Mouse (Mus musculus) embryonic facial prominence, embryonic 14.5 days (tissue): Measurements from ENCODE around the gene Gm973. TPM values are rescaled to one million over a fixed set of nuclear protein-coding genes. Genes with fewer than 3 reads are reported as not detected.

Source experiments
- ATAC-seq: fragments of 200-750 bp; cut with Nextera tagmentation; 2 replicates; pipeline ENCODE4 v1.8.0; 2017; ENCODE audit warnings: low read depth, moderate number of reproducible peaks, moderate TSS enrichment
- DNase-seq: peaks from one replicate; pipeline ENCODE4 v3.0.0-alpha.2; 2015; ENCODE audit warnings: low spot score
- H3K27ac ChIP-seq: fragments of 300-500 bp; sonication (generic); replicated peaks from 2 replicates; pipeline ENCODE4 v1.5.1; 2014; ENCODE audit warnings: low read depth, mild to moderate bottlenecking, low read length, moderate library complexity
- H3K27me3 ChIP-seq: fragments of 300-500 bp; sonication (generic); replicated peaks from 2 replicates; pipeline ENCODE4 v1.6.1; 2014; ENCODE audit warnings: low read length; ENCODE audit not compliant: control insufficient read depth, insufficient read depth
- H3K36me3 ChIP-seq: fragments of 300-500 bp; sonication (generic); 2 replicates; pipeline ENCODE4 v1.6.1; 2014; ENCODE audit warnings: low read length, mixed read lengths; ENCODE audit not compliant: control insufficient read depth, insufficient read depth
- H3K4me1 ChIP-seq: fragments of 300-500 bp; sonication (generic); 2 replicates; pipeline ENCODE4 v1.6.1; 2014; ENCODE audit warnings: antibody characterized with exemption, low read length; ENCODE audit not compliant: control insufficient read depth, insufficient read depth
- H3K4me2 ChIP-seq: fragments of 300-500 bp; sonication (generic); 2 replicates; pipeline ENCODE4 v1.6.1; 2014; ENCODE audit warnings: low read depth, mild to moderate bottlenecking, low read length, moderate library complexity, mixed read lengths
- H3K4me3 ChIP-seq: fragments of 300-500 bp; sonication (generic); 2 replicates; pipeline ENCODE4 v1.5.1; 2014; ENCODE audit warnings: low read depth, mild to moderate bottlenecking, low read length
- H3K9ac ChIP-seq: fragments of 300-500 bp; sonication (generic); 2 replicates; pipeline ENCODE4 v1.6.1; 2014; ENCODE audit warnings: low read depth, mild to moderate bottlenecking, low read length, moderate library complexity, mixed read lengths
- H3K9me3 ChIP-seq: fragments of 300-500 bp; sonication (generic); 2 replicates; pipeline ENCODE4 v1.6.1; 2016; ENCODE audit warnings: low read length; ENCODE audit not compliant: control insufficient read depth
- WGBS: fragments of 180-500 bp; shearing (Covaris S2); extraction: QIAGEN DNeasy Blood & Tissue Kit; methylation state at CpG from one replicate; pipeline ENCODE4 v1.1.7; 2014; 5-methylcytosine and 5-hydroxymethylcytosine counted together
- polyA plus RNA-seq: library from polyadenylated mRNA; unstranded; fragments of >200 nt; fragmentation: Nextera tagmentation; extraction: Ambion mirVana; gene quantifications from 2 replicates; pipeline ENCODE4 v1.2.1, GENCODE M21; 2014

Gene Gm973
- 1.6 and 5.9 TPM in 2 replicates for polyA plus RNA-seq

GRCm38 (mm10) chr1:59516026-59516917 is at the start of gene Gm973:
Gm973 (plus strand) TSS chr1:59516264.
- H3K27me3 ChIP-seq = no peaks in the 10 kb centered on the region
- H3K4me3 ChIP-seq = peak within 1 kb of the TSS; percentile 32
- peak within 1 kb of the TSS; percentile 62 for H3K9ac ChIP-seq
- H3K27ac ChIP-seq = peak within 1 kb of the TSS; percentile 96
- ATAC-seq (peak; percentile 96), DNase-seq (peak; percentile 97)
- peaks cover 36% of the 10 kb centered on the region for H3K4me1 ChIP-seq
- H3K4me2 ChIP-seq = peak within 1 kb of the TSS; percentile 63
- 7% methylated on average over 25 of the region's 25 CpGs for WGBS
- no peaks in the 10 kb centered on the region for H3K36me3 ChIP-seq
- H3K9me3 ChIP-seq = no peaks in the 10 kb centered on the region

GRCm38 (mm10) chr1:59469170-59469569 is 46.9 kb upstream of the Gm973 start:
- DNase-seq (no peak), ATAC-seq (no peak)
- H3K27me3 ChIP-seq = no peaks in the 10 kb centered on the region
- no peak overlapping the region for H3K4me2 ChIP-seq
- no peaks in the 10 kb centered on the region for H3K36me3 ChIP-seq
- no peak overlapping the region for H3K4me3 ChIP-seq
- no peaks in the 10 kb centered on the region for H3K9me3 ChIP-seq
- H3K4me1 ChIP-seq = peaks cover 27% of the 10 kb centered on the region
- no peak overlapping the region for H3K9ac ChIP-seq
- 43% methylated on average over 4 of the region's 4 CpGs for WGBS
- H3K27ac ChIP-seq = no peak overlapping the region

- Histone ChIP-seq H3K36me3 (no peaks in the 10 kb centered on the region), H3K9me3 (no peaks in the 10 kb centered on the region), H3K4me2 (no peak overlapping the region), H3K4me3 (no peak overlapping the region), H3K4me1 (peaks cover 22% of the 10 kb centered on the region), H3K9ac (no peak overlapping the region), H3K27ac (no peak overlapping the region), H3K27me3 (no peaks in the 10 kb centered on the region)
- 55% methylated on average over 4 of the region's 4 CpGs for WGBS
- ATAC-seq (no peak), DNase-seq (no peak)
These were observed 45.3 kb upstream of the Gm973 start for GRCm38 (mm10) chr1:59470766-59471165.

- Histone ChIP-seq H3K27me3 (no peaks in the 10 kb centered on the region), H3K36me3 (no peaks in the 10 kb centered on the region), H3K4me3 (no peak overlapping the region), H3K9ac (no peak overlapping the region), H3K4me1 (peaks cover 20% of the 10 kb centered on the region), H3K27ac (no peak overlapping the region), H3K9me3 (no peaks in the 10 kb centered on the region), H3K4me2 (0 out of 2 replicates have a peak overlapping the region, but pooled peaks have one; percentile 7)
- DNase-seq = no peak
- no peak for ATAC-seq
- 16% methylated on average over 9 of the region's 11 CpGs for WGBS
These were observed 43.5 kb upstream of the Gm973 start for GRCm38 (mm10) chr1:59472368-59473180.

- Histone ChIP-seq H3K27ac (no peak overlapping the region), H3K4me2 (no peak overlapping the region), H3K36me3 (no peaks in the 10 kb centered on the region), H3K4me1 (peaks cover 20% of the 10 kb centered on the region), H3K27me3 (no peaks in the 10 kb centered on the region), H3K9ac (no peak overlapping the region), H3K9me3 (no peaks in the 10 kb centered on the region), H3K4me3 (no peak overlapping the region)
- WGBS = 16% methylated on average over 4 of the region's 4 CpGs
- ATAC-seq (no peak), DNase-seq (no peak)
These were observed 42.9 kb upstream of the Gm973 start for GRCm38 (mm10) chr1:59473181-59473555.

GRCm38 (mm10) chr1:59475618-59476017 is 40.4 kb upstream of the Gm973 start:
- no peak overlapping the region for H3K27ac ChIP-seq
- H3K4me1 ChIP-seq = peaks cover 29% of the 10 kb centered on the region
- no peak overlapping the region for H3K4me3 ChIP-seq
- H3K36me3 ChIP-seq = no peaks in the 10 kb centered on the region
- ATAC-seq = no peak
- DNase-seq = no peak
- no peaks in the 10 kb centered on the region for H3K27me3 ChIP-seq
- no peaks in the 10 kb centered on the region for H3K9me3 ChIP-seq
- whole genome bisulfite sequencing = 31% methylated on average over 2 of the region's 2 CpGs
- no peak overlapping the region for H3K9ac ChIP-seq
- H3K4me2 ChIP-seq = no peak overlapping the region

GRCm38 (mm10) chr1:59478911-59479310 is 37.2 kb upstream of the Gm973 start:
- H3K4me2 ChIP-seq = no peak overlapping the region
- DNase-seq (no peak), ATAC-seq (no peak)
- H3K36me3 ChIP-seq = 0 out of 2 replicates have a peak, but pooled peaks cover 3% of the 10 kb centered on the region
- 68% methylated on average over 3 of the region's 3 CpGs for WGBS
- H3K27me3 ChIP-seq = no peaks in the 10 kb centered on the region
- H3K9me3 ChIP-seq = no peaks in the 10 kb centered on the region
- H3K9ac ChIP-seq = no peak overlapping the region
- H3K4me3 ChIP-seq = no peak overlapping the region
- H3K27ac ChIP-seq = no peak overlapping the region
- H3K4me1 ChIP-seq = peaks cover 15% of the 10 kb centered on the region

GRCm38 (mm10) chr1:59480821-59481455 is 35.1 kb upstream of the Gm973 start:
- DNase-seq (no peak), ATAC-seq (no peak)
- WGBS = 2% methylated on average over 20 of the region's 23 CpGs
- Histone ChIP-seq H3K27me3 (no peaks in the 10 kb centered on the region), H3K27ac (peak overlapping the region; percentile 98), H3K4me3 (peak overlapping the region; percentile 73), H3K36me3 (peaks cover 10% of the 10 kb centered on the region), H3K9me3 (no peaks in the 10 kb centered on the region), H3K4me2 (peak overlapping the region; percentile 99), H3K9ac (peak overlapping the region; percentile 68), H3K4me1 (peaks cover 20% of the 10 kb centered on the region)
